Mouse (Mus musculus): ENCODE measurements at regions not wholly inside any gene's neighbourhood (a gene's known extent, or its start where the extent isn't known, plus 50 kb on each side); places are given as distances from the start of the nearest gene placed in this dataset.
A peak's percentile ranks its signal among the peaks of the same experiment; 100 is the strongest.

- 92% methylated on average over 2 of the region's 2 CpGs for WGBS
- H3K4me3 ChIP-seq, result no peak overlapping the region
- H3K4me1 ChIP-seq, result no peaks in the 10 kb centered on the region
- no peaks in the 10 kb centered on the region for H3K36me3 ChIP-seq (replicated peaks)
- H3K27ac ChIP-seq, result no peak overlapping the region
- no peaks in the 10 kb centered on the region for H3K9me3 ChIP-seq
- no peaks in the 10 kb centered on the region for H3K27me3 ChIP-seq (ENCODE audit: poor library complexity, severe bottlenecking)
- no peak for DNase-seq (ENCODE audit: extremely low spot score, low spot score)
These were observed 54.0 kb upstream of the Thsd7b start for GRCm38 (mm10) chr1:129219098-129219497.

GRCm38 (mm10) chr1:129208806-129209205 lies 64.3 kb upstream of the Thsd7b start:
- DNase-seq (ENCODE audit: extremely low spot score, low spot score), result no peak
- no peaks in the 10 kb centered on the region for H3K36me3 ChIP-seq (replicated peaks)
- peaks cover 16% of the 10 kb centered on the region for H3K4me1 ChIP-seq
- H3K4me3 ChIP-seq, result no peak overlapping the region
- WGBS, result 79% methylated on average over 1 of the region's 1 CpGs
- peak overlapping the region; percentile 74 for H3K27ac ChIP-seq
- H3K27me3 ChIP-seq (ENCODE audit: poor library complexity, severe bottlenecking), result no peaks in the 10 kb centered on the region
- no peaks in the 10 kb centered on the region for H3K9me3 ChIP-seq

- H3K4me1 ChIP-seq, result peaks cover 16% of the 10 kb centered on the region
- no peaks in the 10 kb centered on the region for H3K9me3 ChIP-seq
- no peaks in the 10 kb centered on the region for H3K27me3 ChIP-seq (ENCODE audit: poor library complexity, severe bottlenecking)
- 18% methylated on average over 2 of the region's 2 CpGs for WGBS
- no peaks in the 10 kb centered on the region for H3K36me3 ChIP-seq (replicated peaks)
- peak overlapping the region; percentile 74 for H3K27ac ChIP-seq
- peak; percentile 21 for DNase-seq (ENCODE audit: extremely low spot score, low spot score)
- H3K4me3 ChIP-seq, result no peak overlapping the region
These were observed 64.7 kb upstream of the Thsd7b start for GRCm38 (mm10) chr1:129208406-129208805.

GRCm38 (mm10) chr1:129207674-129208073 lies 65.4 kb upstream of the Thsd7b start:
- no peaks in the 10 kb centered on the region for H3K9me3 ChIP-seq
- DNase-seq (ENCODE audit: extremely low spot score, low spot score), result no peak
- no peaks in the 10 kb centered on the region for H3K27me3 ChIP-seq (ENCODE audit: poor library complexity, severe bottlenecking)
- peaks cover 16% of the 10 kb centered on the region for H3K4me1 ChIP-seq
- 0 out of 2 replicates have a peak overlapping the region, but pooled peaks have one; percentile 25 for H3K27ac ChIP-seq
- no peak overlapping the region for H3K4me3 ChIP-seq
- H3K36me3 ChIP-seq (replicated peaks), result no peaks in the 10 kb centered on the region
- WGBS, result 85% methylated on average over 5 of the region's 5 CpGs

GRCm38 (mm10) chr1:129180174-129180759 lies 92.8 kb upstream of the Thsd7b start:
- Histone ChIP-seq H3K36me3 (replicated peaks) (no peaks in the 10 kb centered on the region), H3K27ac (no peak overlapping the region), H3K4me1 (no peaks in the 10 kb centered on the region), H3K4me3 (no peak overlapping the region), H3K9me3 (no peaks in the 10 kb centered on the region), H3K27me3 (ENCODE audit: poor library complexity, severe bottlenecking) (no peaks in the 10 kb centered on the region)
- DNase-seq (ENCODE audit: extremely low spot score, low spot score), result no peak
- WGBS, result 94% methylated on average over 3 of the region's 3 CpGs

- Histone ChIP-seq H3K27ac (no peak overlapping the region), H3K4me3 (no peak overlapping the region), H3K9me3 (no peaks in the 10 kb centered on the region), H3K27me3 (ENCODE audit: poor library complexity, severe bottlenecking) (no peaks in the 10 kb centered on the region), H3K4me1 (no peaks in the 10 kb centered on the region), H3K36me3 (replicated peaks) (no peaks in the 10 kb centered on the region)
- DNase-seq (ENCODE audit: extremely low spot score, low spot score), result no peak
- WGBS, result 88% methylated on average over 8 of the region's 8 CpGs
These were observed 103.2 kb upstream of the Thsd7b start for GRCm38 (mm10) chr1:129169936-129170335.

- Histone ChIP-seq H3K27ac (no peak overlapping the region), H3K4me3 (no peak overlapping the region), H3K9me3 (no peaks in the 10 kb centered on the region), H3K36me3 (replicated peaks) (no peaks in the 10 kb centered on the region), H3K4me1 (peaks cover 5% of the 10 kb centered on the region), H3K27me3 (ENCODE audit: poor library complexity, severe bottlenecking) (no peaks in the 10 kb centered on the region)
- WGBS, result 85% methylated on average over 1 of the region's 1 CpGs
- no peak for DNase-seq (ENCODE audit: extremely low spot score, low spot score)
These were observed 122.5 kb upstream of the Thsd7b start for GRCm38 (mm10) chr1:129150643-129151042.

GRCm38 (mm10) chr1:129148733-129149388 lies 124.2 kb upstream of the Thsd7b start:
- Histone ChIP-seq H3K27me3 (ENCODE audit: poor library complexity, severe bottlenecking) (no peaks in the 10 kb centered on the region), H3K36me3 (replicated peaks) (no peaks in the 10 kb centered on the region), H3K4me3 (no peak overlapping the region), H3K9me3 (no peaks in the 10 kb centered on the region), H3K4me1 (peaks cover 5% of the 10 kb centered on the region), H3K27ac (no peak overlapping the region)
- no peak for DNase-seq (ENCODE audit: extremely low spot score, low spot score)
- 71% methylated on average over 7 of the region's 7 CpGs for WGBS

GRCm38 (mm10) chr1:129146395-129147094 lies 126.6 kb upstream of the Thsd7b start:
- Histone ChIP-seq H3K4me1 (peaks cover 5% of the 10 kb centered on the region), H3K9me3 (no peaks in the 10 kb centered on the region), H3K36me3 (replicated peaks) (no peaks in the 10 kb centered on the region), H3K27me3 (ENCODE audit: poor library complexity, severe bottlenecking) (no peaks in the 10 kb centered on the region), H3K4me3 (no peak overlapping the region), H3K27ac (no peak overlapping the region)
- no peak for DNase-seq (ENCODE audit: extremely low spot score, low spot score)
- WGBS, result 73% methylated on average over 4 of the region's 4 CpGs

GRCm38 (mm10) chr1:129138783-129139182 lies 134.3 kb upstream of the Thsd7b start:
- Histone ChIP-seq H3K4me3 (no peak overlapping the region), H3K27me3 (ENCODE audit: poor library complexity, severe bottlenecking) (no peaks in the 10 kb centered on the region), H3K36me3 (replicated peaks) (no peaks in the 10 kb centered on the region), H3K4me1 (no peaks in the 10 kb centered on the region), H3K9me3 (no peaks in the 10 kb centered on the region), H3K27ac (no peak overlapping the region)
- WGBS, result 91% methylated on average over 7 of the region's 7 CpGs
- DNase-seq (ENCODE audit: extremely low spot score, low spot score), result no peak

- 63% methylated on average over 1 of the region's 1 CpGs for WGBS
- no peaks in the 10 kb centered on the region for H3K27me3 ChIP-seq (ENCODE audit: poor library complexity, severe bottlenecking)
- no peaks in the 10 kb centered on the region for H3K9me3 ChIP-seq
- no peak overlapping the region for H3K27ac ChIP-seq
- no peaks in the 10 kb centered on the region for H3K4me1 ChIP-seq
- no peak for DNase-seq (ENCODE audit: extremely low spot score, low spot score)
- no peaks in the 10 kb centered on the region for H3K36me3 ChIP-seq (replicated peaks)
- H3K4me3 ChIP-seq, result no peak overlapping the region
These were observed 166.0 kb upstream of the Thsd7b start for GRCm38 (mm10) chr1:129106961-129107557.

GRCm38 (mm10) chr1:129100997-129101396 lies 172.1 kb upstream of the Thsd7b start:
- no peak overlapping the region for H3K27ac ChIP-seq
- no peaks in the 10 kb centered on the region for H3K4me1 ChIP-seq
- no peak overlapping the region for H3K4me3 ChIP-seq
- no peak for DNase-seq (ENCODE audit: extremely low spot score, low spot score)
- no peaks in the 10 kb centered on the region for H3K27me3 ChIP-seq (ENCODE audit: poor library complexity, severe bottlenecking)
- H3K36me3 ChIP-seq (replicated peaks), result no peaks in the 10 kb centered on the region
- WGBS, result 86% methylated on average over 8 of the region's 8 CpGs
- H3K9me3 ChIP-seq, result no peaks in the 10 kb centered on the region

- Histone ChIP-seq H3K36me3 (replicated peaks) (no peaks in the 10 kb centered on the region), H3K4me3 (no peak overlapping the region), H3K9me3 (no peaks in the 10 kb centered on the region), H3K27me3 (ENCODE audit: poor library complexity, severe bottlenecking) (no peaks in the 10 kb centered on the region), H3K4me1 (no peaks in the 10 kb centered on the region), H3K27ac (no peak overlapping the region)
- 72% methylated on average over 3 of the region's 3 CpGs for WGBS
- DNase-seq (ENCODE audit: extremely low spot score, low spot score), result no peak
These were observed 194.8 kb upstream of the Thsd7b start for GRCm38 (mm10) chr1:129078274-129078673.
